Mouse (Mus musculus) neural tube, embryonic 14.5 days (tissue): ENCODE results near the gene Ccdc117. TPM values are rescaled to one million over a fixed set of nuclear protein-coding genes. Genes with fewer than 3 reads are reported as not detected.

Experiments used
- polyA plus RNA-seq: library from polyadenylated mRNA; unstranded; fragments of >200 nt; fragmentation: Nextera tagmentation; extraction: Ambion mirVana; gene quantifications from 2 replicates; pipeline ENCODE4 v1.2.1, GENCODE M21; 2014

The Ccdc117 gene
- polyA plus RNA-seq, 1 experiment from 2014 or later: 10.4 TPM

Other genes with a start within 250 kb of the Ccdc117 start
- 7.4 and 9.6 TPM in 2 replicates for gene Znrf3, start 97.3 kb downstream of the Ccdc117 start, polyA plus RNA-seq
- gene Xbp1, start 21.5 kb downstream of the Ccdc117 start, polyA plus RNA-seq: 131 and 134 TPM in 2 replicates
- gene Ankrd36, start 27.5 kb upstream of the Ccdc117 start, polyA plus RNA-seq: not detected in 2 replicates
- gene Mrps24, start 173.5 kb upstream of the Ccdc117 start, polyA plus RNA-seq: 193 and 199 TPM in 2 replicates
- gene Urgcp, start 220.2 kb upstream of the Ccdc117 start, polyA plus RNA-seq: 18.5 and 23.9 TPM in 2 replicates
- gene Dbnl, start 246.3 kb upstream of the Ccdc117 start, polyA plus RNA-seq: 123 and 137 TPM in 2 replicates